Mouse (Mus musculus): Measurements from ENCODE around the gene Ttc7b.

Gene Ttc7b

GRCm38 (mm10) chr12:100445271-100445670 lies 75.4 kb downstream of the Ttc7b start:
- DNase-seq: no peak

- no peak for DNase-seq
Observed at GRCm38 (mm10) chr12:100444671-100445165, 75.9 kb downstream of the Ttc7b start.

DNA sequence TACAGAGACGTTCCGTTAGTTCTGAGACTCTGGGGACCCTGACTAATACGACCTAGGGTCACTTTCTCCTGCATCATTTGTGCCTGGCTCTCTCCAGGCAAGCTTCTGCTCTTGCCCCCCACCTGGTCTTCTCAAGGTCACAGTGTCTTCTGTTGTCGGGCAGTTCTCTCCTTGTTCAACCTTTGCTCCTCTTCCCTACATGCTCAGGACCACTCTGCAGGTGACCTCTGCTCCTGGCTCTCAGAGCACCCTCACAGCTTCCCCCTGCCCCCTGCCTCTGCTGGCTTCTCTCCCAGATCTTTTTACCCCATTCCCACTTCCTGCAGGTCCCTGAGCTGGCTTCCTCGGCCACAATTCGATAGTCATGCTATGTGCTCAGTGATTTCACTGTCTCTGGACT lies 77.2 kb downstream of the Ttc7b start:
- no peak for DNase-seq

DNA sequence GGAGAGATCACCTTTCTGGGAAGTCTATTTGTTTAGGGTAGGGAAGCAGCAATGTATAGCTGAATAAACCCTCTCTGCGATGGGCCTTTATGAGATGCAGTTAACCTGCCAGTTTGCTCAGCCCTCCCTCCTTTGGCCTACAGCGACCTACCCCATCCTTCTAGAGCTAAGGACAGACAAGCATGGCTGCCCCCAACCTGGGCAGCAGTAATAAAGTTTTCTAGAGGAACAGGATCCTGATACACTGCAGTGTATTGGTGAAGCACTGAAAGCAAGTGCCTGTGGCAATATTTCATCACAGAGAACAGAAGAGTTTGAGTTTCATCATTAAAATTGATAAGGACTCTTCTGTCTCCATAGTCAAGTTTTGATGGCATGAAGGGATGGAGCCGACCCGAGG lies 79.0 kb downstream of the Ttc7b start:
- no peak for DNase-seq

GRCm38 (mm10) chr12:100439883-100440282 lies 80.7 kb downstream of the Ttc7b start:
- DNase-seq: no peak

DNA sequence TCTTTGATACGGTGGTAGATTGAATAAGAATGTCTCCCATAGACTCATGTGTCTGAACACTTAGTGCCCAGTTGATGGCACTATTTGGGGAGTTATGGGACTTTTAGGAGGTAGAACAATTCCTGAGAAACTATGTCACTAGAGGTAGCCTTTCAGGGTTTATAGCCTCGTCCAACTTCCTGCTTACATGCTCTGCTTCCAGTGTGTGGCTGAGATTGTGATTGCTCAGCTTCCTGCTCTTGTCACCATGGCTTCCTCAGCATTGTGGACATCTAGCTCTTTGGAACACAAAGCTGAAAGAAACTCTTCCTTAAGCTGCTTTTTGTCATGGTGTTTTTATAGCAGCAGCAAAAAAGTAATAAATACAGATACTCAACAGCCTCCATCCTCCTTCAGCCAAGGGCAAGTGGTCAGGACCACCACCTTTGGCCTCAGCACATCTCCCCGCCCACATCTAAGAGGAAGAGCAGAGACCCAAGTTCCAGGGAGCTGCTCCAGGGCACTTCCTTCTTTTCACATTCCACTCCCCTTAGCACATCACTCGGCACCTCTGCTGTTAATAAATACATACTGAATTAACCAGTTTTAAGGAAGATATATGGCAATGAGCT lies 81.4 kb downstream of the Ttc7b start:
- DNase-seq: no peak

DNA sequence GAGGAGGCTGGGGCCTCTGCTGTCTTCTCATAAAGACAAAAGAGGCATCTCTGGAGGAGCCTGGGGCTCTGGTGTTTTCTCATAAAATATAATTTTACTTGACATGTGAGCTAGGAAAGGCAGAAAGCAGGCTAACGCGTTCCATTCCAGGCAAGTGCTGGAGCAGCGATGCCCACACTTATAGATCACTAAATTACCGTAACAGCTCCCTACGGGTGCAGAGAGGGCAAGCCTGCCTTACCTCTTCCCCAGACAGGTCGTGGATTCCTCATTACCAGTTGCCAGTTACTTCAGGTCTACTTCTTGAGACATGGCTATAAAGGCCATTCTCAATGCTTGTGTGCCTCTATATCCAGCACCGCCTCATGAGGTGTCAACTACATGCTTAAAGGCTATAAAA lies 82.1 kb downstream of the Ttc7b start:
- no peak for DNase-seq

- no peak for DNase-seq
Observed at GRCm38 (mm10) chr12:100437862-100438261, 82.8 kb downstream of the Ttc7b start.

GRCm38 (mm10) chr12:100435763-100436162 lies 84.9 kb downstream of the Ttc7b start:
- no peak for DNase-seq

GRCm38 (mm10) chr12:100431830-100432229 lies 88.8 kb downstream of the Ttc7b start:
- no peak for DNase-seq

- DNase-seq: peak in 1 of 2 experiments; percentile 25
Observed at GRCm38 (mm10) chr12:100429414-100430114, 91.1 kb downstream of the Ttc7b start.

DNA sequence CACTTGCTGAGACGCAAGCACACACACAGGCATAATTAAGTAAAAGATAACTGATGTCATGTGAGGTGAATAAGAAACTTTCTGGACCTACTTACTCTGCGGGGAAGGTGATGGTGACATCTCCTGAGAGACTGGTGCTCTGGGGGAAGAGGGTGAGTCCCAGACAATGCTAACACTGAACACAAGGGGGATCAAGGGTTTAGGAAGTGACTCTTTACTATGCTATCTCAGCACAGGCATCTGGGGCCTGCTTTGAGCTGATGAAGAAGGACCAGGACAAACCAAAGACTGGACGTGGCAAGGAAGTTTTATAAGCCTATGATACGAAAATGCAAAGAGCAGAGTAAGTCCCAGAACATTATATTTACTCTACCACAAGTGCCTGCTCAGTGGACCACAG lies 92.4 kb downstream of the Ttc7b start:
- DNase-seq: no peak

DNA sequence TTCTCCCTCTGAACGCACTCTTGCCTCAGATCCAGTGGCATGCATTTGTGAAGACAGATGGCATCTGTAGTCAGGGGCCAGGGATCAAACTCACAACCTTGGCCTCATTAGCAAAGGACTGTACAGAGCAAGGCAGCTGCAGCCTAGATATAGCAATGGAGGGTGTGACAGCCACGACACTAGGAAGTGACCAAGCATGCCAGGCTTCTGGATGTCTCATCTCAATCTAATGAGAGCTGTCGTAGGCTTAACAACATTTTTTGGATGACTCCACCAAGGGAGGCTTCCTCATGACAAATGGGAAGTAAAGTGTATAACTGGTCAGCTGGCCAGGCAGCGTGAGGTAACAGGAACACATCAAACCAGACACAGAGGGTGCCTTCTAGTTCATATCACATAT lies 94.4 kb downstream of the Ttc7b start:
- no peak for DNase-seq

DNA sequence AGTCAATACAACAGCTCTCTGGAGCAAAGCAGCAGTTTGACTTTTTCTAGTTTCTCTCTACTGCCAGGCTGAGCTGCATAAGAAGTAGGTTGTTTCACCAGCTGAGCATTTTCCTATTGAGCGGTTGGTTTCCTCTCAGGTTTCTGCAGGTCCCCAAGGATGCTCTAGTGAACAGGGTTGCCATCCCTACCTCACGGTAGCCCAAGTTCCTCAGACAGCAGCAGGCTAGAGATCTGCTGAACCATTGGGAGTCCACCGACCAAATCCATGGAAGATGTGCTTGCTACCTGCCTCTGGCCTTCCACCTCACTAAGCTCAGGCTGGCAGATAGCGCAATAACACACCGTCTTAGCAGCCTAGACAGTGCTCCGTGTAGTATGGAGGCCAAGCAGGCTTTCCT lies 95.6 kb downstream of the Ttc7b start:
- DNase-seq: no peak

DNA sequence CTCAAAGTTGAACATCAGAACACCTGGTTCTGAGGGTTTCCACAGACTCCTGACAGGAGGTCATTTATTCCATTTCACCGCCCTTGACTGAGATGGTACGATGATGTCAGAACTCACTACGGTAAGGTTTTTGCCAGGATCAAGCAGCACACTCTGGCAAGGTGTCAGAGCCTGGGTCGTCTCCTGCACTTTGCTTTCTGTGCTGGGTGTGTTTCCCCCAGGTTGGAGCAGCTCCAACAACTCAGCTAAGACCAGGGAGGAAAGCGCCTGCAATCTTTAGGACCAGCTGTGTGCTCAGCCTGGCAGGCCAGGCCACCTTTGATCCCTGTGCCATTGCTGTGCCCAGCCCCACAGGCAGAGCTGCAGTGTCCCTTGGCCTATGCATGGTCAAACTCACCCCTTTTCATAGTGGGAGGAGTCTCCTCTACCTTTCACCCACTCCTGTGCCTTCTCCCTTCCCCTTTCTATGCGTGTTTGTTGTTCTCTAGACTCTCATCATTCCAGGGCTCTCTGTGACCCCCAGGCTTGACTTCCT lies 98.3 kb downstream of the Ttc7b start:
- DNase-seq: peak; percentile 24 to 26

GRCm38 (mm10) chr12:100421538-100421937 lies 99.1 kb downstream of the Ttc7b start:
- peak; percentile 62 to 73 for DNase-seq

DNA sequence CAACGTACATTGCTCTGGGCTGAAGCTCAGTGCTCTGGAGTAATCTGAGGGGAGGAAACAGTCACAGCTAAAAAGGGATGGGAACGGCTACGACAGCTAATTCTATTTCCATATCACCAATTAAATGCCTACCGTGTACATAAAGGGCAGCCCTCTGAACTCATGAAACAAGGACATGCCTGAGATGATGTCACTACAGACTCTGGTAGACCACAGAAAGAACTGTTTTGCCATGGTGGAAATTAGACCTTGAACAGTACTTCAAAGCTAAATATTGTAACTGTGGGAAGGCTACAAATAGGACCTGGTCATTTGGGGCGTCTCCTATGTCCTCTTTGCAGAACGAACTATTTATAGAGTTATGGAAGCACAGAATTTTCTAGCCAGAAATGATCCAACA lies 99.7 kb downstream of the Ttc7b start:
- no peak for DNase-seq

GRCm38 (mm10) chr12:100419946-100420874 lies 100.4 kb downstream of the Ttc7b start:
- peak; percentile 24 to 49 for DNase-seq

DNA sequence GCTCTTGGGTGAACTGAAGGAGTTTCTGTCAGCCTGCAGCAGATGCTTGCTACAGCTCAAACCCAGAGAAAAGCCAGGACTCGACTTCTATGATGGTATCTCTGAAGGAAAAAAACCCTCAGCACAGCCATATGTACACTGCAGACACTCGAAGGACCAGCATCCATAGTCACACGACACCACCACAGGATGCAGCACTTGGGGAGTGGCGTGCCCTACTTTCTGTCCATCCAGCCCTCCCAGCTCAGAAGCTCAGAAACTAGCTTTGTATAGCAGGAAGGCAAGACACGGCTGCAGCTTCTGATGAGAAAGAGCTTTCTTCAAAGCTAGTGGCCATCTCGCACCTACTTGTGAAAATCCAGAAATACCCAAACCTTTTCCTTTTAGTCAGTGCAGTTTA lies 104.8 kb downstream of the Ttc7b start:
- DNase-seq: no peak

- DNase-seq: no peak
Observed at GRCm38 (mm10) chr12:100414717-100415398, 105.8 kb downstream of the Ttc7b start.

DNA sequence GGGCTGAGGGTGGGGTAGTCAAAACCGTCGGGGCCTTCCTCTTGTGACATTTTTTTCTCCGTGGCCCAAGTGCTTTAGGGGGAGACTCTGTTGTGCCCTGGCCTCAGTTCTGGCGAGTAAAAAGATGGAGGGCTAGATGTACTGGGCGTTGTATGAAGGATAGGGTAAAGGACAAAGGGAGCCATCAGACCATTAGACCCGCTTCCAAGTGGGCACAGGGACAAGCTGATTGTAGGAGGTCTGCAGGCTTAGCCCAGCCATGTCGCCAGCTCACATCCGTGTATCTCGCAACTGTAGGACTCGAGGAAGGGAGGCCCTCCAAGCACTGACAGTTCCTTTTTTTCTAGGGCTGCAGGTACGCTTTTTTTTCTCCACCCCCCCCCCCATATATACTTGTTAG lies 111.9 kb downstream of the Ttc7b start:
- DNase-seq: no peak

DNA sequence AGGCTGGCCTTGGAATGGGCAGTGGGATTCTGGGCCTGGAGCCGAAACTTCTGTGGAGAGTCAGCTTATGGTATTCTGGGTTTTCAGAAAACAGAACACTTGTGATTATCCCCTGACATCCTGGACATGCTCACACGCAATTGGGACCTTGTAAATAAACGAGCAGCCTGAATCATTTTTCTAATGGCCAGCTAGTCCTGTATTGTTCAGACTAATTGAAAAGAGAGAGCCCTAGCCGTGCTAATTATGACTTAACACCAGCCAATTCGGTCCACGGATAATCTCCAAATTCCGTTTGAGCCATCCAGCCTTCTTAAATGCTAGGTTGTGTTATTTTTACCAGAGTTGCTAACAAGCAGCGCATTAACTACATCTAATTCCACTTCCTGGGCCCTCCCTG lies 112.5 kb downstream of the Ttc7b start:
- no peak for DNase-seq

- no peak for DNase-seq
Observed at GRCm38 (mm10) chr12:100407371-100407770, 113.3 kb downstream of the Ttc7b start.
